Mouse (Mus musculus): ENCODE data around the gene Mybbp1a.

DNA sequence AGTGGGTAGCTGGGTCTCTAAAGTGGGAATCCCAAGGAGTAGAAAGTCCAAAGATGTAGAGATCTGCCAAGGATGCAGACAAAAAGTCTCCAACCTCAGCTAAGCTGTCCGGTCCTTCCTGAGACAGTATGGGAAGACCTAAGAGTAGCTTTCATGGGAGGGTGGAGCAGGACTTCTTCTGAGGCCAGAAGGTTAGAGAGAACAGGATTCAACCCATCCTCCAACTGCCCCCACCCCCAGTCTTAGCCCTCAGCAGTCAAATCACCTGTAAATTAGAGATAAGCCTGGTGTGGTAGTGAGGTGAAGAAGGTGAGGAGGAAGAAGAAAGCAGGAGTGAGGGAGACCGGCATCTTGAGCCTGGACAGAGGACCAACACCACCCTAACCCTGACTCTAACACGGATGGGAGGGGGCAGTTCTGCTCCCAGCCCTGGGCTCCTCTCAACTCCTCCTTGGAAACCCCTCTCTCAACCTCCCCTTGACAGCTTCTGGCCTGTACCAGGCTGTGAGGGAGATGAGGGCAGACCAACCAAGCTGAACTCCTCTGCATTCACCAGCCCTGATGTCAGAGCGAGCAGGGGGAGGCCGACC lies 27.5 kb upstream of the Mybbp1a start:
- TF ChIP-seq GATA1 (IDR thresholded peaks at IDR 0.05; ENCODE audit: low read length): no peak
- TF ChIP-seq TAL1 (IDR thresholded peaks at IDR 0.05; ENCODE audit: low read length): no peak

Data from erythroblast, embryonic 14.5 days (primary cell).